Mouse (Mus musculus) kidney, embryonic 15.5 days (tissue): Measurements from ENCODE around the gene BC067074. TPM values are rescaled to one million over a fixed set of nuclear protein-coding genes. Genes with fewer than 3 reads are reported as not detected.

ENCODE experiments used
- ATAC-seq: fragments of 200-750 bp; cut with Nextera tagmentation; replicated peaks from 2 replicates; pipeline ENCODE4 v1.8.0; 2017; ENCODE audit warnings: moderate TSS enrichment; ENCODE audit not compliant: low FRiP score
- H3K27ac ChIP-seq: fragments of 300-500 bp; sonication (generic); 2 replicates; pipeline ENCODE4 v1.5.1; 2015; ENCODE audit warnings: mild to moderate bottlenecking, inconsistent platforms
- H3K27me3 ChIP-seq: fragments of 300-500 bp; sonication (generic); 2 replicates; pipeline ENCODE4 v1.6.1; 2015; ENCODE audit warnings: inconsistent platforms
- H3K36me3 ChIP-seq: fragments of 300-500 bp; sonication (generic); 2 replicates; pipeline ENCODE4 v1.6.1; 2015; ENCODE audit warnings: inconsistent platforms
- H3K4me1 ChIP-seq: fragments of 300-500 bp; sonication (generic); 2 replicates; pipeline ENCODE4 v1.6.1; 2015; ENCODE audit warnings: inconsistent platforms
- H3K4me2 ChIP-seq: fragments of 300-500 bp; sonication (generic); 2 replicates; pipeline ENCODE4 v1.6.1; 2015; ENCODE audit warnings: moderate library complexity, mild to moderate bottlenecking, inconsistent platforms
- H3K4me3 ChIP-seq: fragments of 300-500 bp; sonication (generic); replicated peaks from 2 replicates; pipeline ENCODE4 v1.5.1; 2015; ENCODE audit warnings: mild to moderate bottlenecking, inconsistent platforms
- H3K9ac ChIP-seq: fragments of 300-500 bp; sonication (generic); 2 replicates; pipeline ENCODE4 v1.6.1; 2015; ENCODE audit warnings: mild to moderate bottlenecking, inconsistent platforms
- H3K9me3 ChIP-seq: fragments of 300-500 bp; sonication (generic); replicated peaks from 2 replicates; pipeline ENCODE4 v1.6.1; 2016; ENCODE audit warnings: inconsistent platforms
- WGBS: fragments of 180-500 bp; shearing (Covaris S2); methylation state at CpG from one replicate; pipeline ENCODE4 v1.1.7; 2015; ENCODE audit warnings: mixed read lengths; 5-methylcytosine and 5-hydroxymethylcytosine counted together
- polyA plus RNA-seq: library from polyadenylated mRNA; unstranded; fragments of >200 nt; fragmentation: Nextera tagmentation; extraction: Ambion mirVana; gene quantifications from 2 replicates; pipeline ENCODE4 v1.2.1, GENCODE M21; 2015

BC067074 gene
- polyA plus RNA-seq, 1 experiment from 2014 or later, result 5.2 TPM

DNA sequence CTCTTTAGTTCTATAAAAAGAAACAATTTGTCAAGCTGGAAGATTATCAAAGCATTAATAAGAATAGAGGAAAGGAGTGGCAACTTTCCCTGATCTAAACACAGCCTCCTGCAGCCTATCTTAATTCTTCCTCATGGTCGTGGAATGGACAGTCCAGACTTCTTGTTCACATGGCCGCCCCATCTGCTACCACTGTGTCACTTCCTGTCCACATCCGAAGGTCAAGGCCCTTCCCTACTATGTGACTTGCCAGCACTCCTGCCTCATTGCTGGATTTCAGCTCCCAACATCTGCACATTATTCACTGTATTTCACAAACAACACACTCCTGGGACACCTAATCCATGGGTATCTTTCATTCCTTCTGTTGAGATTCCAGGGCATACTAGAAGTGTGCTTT lies 128.5 kb downstream of the BC067074 start:
- no peaks in the 10 kb centered on the region for H3K27me3 ChIP-seq
- no peak overlapping the region for H3K27ac ChIP-seq
- no peak overlapping the region for H3K4me2 ChIP-seq
- H3K9me3 ChIP-seq, result no peaks in the 10 kb centered on the region
- no peak overlapping the region for H3K4me3 ChIP-seq
- ATAC-seq, result no peak
- peaks cover 10% of the 10 kb centered on the region for H3K4me1 ChIP-seq
- no peak overlapping the region for H3K9ac ChIP-seq
- no peaks in the 10 kb centered on the region for H3K36me3 ChIP-seq
- 66% methylated on average over 3 of the region's 3 CpGs for WGBS

DNA sequence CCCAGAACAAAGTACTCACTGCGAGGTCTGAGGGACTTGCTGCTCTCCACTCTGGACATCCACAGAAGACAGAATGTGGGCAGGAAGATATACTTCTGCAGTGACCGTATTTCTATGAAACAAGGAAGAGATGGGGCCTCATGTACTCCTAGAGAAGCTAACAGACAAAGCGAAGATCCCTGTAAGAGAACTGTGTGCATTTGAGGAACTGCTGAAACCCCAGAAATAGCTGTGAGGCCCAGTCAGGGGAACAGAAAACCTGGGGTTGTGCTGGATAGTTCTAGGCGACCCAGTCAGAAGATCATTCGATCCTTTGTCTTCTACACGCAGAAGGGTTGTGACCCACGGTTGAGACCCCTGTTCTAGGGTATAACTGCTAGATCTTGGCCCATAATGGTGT lies 130.9 kb downstream of the BC067074 start:
- H3K27ac ChIP-seq, result no peak overlapping the region
- H3K27me3 ChIP-seq, result no peaks in the 10 kb centered on the region
- no peak overlapping the region for H3K4me2 ChIP-seq
- no peaks in the 10 kb centered on the region for H3K4me1 ChIP-seq
- no peak for ATAC-seq
- no peak overlapping the region for H3K9ac ChIP-seq
- no peaks in the 10 kb centered on the region for H3K36me3 ChIP-seq
- H3K4me3 ChIP-seq, result no peak overlapping the region
- whole genome bisulfite sequencing, result 86% methylated on average over 7 of the region's 7 CpGs
- H3K9me3 ChIP-seq, result no peaks in the 10 kb centered on the region

DNA sequence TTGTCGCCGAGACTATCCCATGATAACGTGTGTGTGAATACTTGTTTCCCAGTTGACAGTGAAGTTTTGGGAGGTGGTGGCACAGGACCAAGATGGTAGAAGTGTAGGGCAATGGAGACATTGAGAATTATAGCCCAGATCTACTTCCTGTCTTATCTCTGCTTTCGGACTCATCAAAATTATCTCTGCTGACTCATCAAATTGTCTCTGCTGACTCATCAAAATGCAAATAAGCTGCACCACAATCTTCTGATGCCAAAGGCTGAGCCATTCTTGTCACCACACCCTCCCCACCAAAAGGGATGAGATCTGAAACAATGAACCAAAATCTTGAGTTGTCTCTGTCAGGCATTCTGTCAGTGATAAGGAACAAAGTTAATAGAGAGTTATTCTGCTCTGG lies 132.9 kb downstream of the BC067074 start:
- Histone ChIP-seq H3K4me2 (no peak overlapping the region), H3K4me1 (no peaks in the 10 kb centered on the region), H3K9me3 (no peaks in the 10 kb centered on the region), H3K36me3 (no peaks in the 10 kb centered on the region), H3K9ac (no peak overlapping the region), H3K4me3 (no peak overlapping the region), H3K27ac (no peak overlapping the region), H3K27me3 (no peaks in the 10 kb centered on the region)
- no peak for ATAC-seq
- 92% methylated on average over 4 of the region's 4 CpGs for WGBS

Other genes with a start within 250 kb of the BC067074 start
- gene Gpx8, start 246.7 kb upstream of the BC067074 start, polyA plus RNA-seq, result 161 TPM in 2 replicates
- gene Gzma, start 192.2 kb upstream of the BC067074 start, polyA plus RNA-seq, result not detected in 2 replicates
- gene Esm1, start 83.5 kb upstream of the BC067074 start, polyA plus RNA-seq, result 7.9 and 8.1 TPM in 2 replicates
- not detected in 2 replicates for gene Gzmk, start 67.3 kb upstream of the BC067074 start, polyA plus RNA-seq